Mouse (Mus musculus) c-Kit-negative CD71-positive TER-119-positive erythroid progenitor cells, embryonic 14.5 days (primary cell): ENCODE measurements around the gene Itch.
A peak's percentile ranks its signal among the peaks of the same experiment; 100 is the strongest.
"Not testable (repeated sequence)": the region's sequence is repeated elsewhere in the genome, so short reads cannot be mapped to it uniquely, and the experiment has no call there.

Source experiments
- DNase-seq: peaks from one replicate; pipeline ENCODE4 v3.0.0-alpha.2; 2013; ENCODE audit warnings: low read depth, low spot score

Gene Itch

GRCm38 (mm10) chr2:155142025-155142555 is 8.8 kb downstream of the Itch start:
- DNase-seq, result no peak

- not testable (repeated sequence) for DNase-seq
Observed at GRCm38 (mm10) chr2:155149296-155149695, 16.0 kb downstream of the Itch start.

- DNase-seq, result no peak
Observed at GRCm38 (mm10) chr2:155207419-155207818, 74.1 kb downstream of the Itch start.

- no peak for DNase-seq
Observed at GRCm38 (mm10) chr2:155223145-155223544, 89.8 kb downstream of the Itch start.

- no peak for DNase-seq
Observed at GRCm38 (mm10) chr2:155224721-155225120, 91.4 kb downstream of the Itch start.

- no peak for DNase-seq
Observed at GRCm38 (mm10) chr2:155235746-155236361, 102.5 kb downstream of the Itch start.

GRCm38 (mm10) chr2:155236362-155236992 is 103.2 kb downstream of the Itch start, which contains the start of gene Dynlrb1:
TSS of gene Dynlrb1 (plus strand) at chr2:155236533.
- peak; percentile 96 for DNase-seq

- DNase-seq, result no peak
Observed at GRCm38 (mm10) chr2:155237276-155237675, 104.0 kb downstream of the Itch start.

GRCm38 (mm10) chr2:155240915-155241314 is 107.6 kb downstream of the Itch start:
- DNase-seq, result no peak

- no peak for DNase-seq
Observed at GRCm38 (mm10) chr2:155242296-155242855, 109.1 kb downstream of the Itch start.

GRCm38 (mm10) chr2:155246231-155246630 is 112.9 kb downstream of the Itch start:
- no peak for DNase-seq

- no peak for DNase-seq
Observed at GRCm38 (mm10) chr2:155248206-155248605, 114.9 kb downstream of the Itch start.

GRCm38 (mm10) chr2:155248718-155249117 is 115.4 kb downstream of the Itch start:
- DNase-seq, result no peak

GRCm38 (mm10) chr2:155249588-155249987 is 116.3 kb downstream of the Itch start:
- DNase-seq, result no peak

GRCm38 (mm10) chr2:155265526-155265925 is 132.2 kb downstream of the Itch start:
- no peak for DNase-seq

GRCm38 (mm10) chr2:155266896-155267295 is 133.6 kb downstream of the Itch start:
- no peak for DNase-seq

- DNase-seq, result no peak
Observed at GRCm38 (mm10) chr2:155271957-155272356, 138.6 kb downstream of the Itch start.

GRCm38 (mm10) chr2:155272396-155273170 is 139.3 kb downstream of the Itch start:
- no peak for DNase-seq

GRCm38 (mm10) chr2:155273603-155274002 is 140.3 kb downstream of the Itch start:
- DNase-seq, result no peak

GRCm38 (mm10) chr2:155276195-155276594 is 142.9 kb downstream of the Itch start, which contains the start of gene Map1lc3a:
TSS of gene Map1lc3a (plus strand) at chr2:155276297.
- peak; percentile 89 for DNase-seq
